Comparison of ENCODE assay signal across 24 mouse cellular contexts in genomic region chr3:154174031-154174430, GRCm38 (mm10).
DNase-seq lines count a peak whose midpoint lies in the region; ATAC-seq and TF ChIP-seq lines count a peak whose summit lies in the region.
"Had no signal": no experiment of that assay in that cellular context is flagged by ENCODE, and none has a peak within 500 bp of the region (broad histone marks: within the 10 kb centered on the region; RNA-seq: fewer than 3 reads in every experiment).

No protein-coding gene starts in this region.

- H3K27me3 ChIP-seq in forebrain, embryonic 10.5 days (ENCODE audit: poor library complexity, severe bottlenecking) = no peaks in the 10 kb centered on the region
- no peaks in the 10 kb centered on the region for H3K27me3 ChIP-seq in forebrain, embryonic 15.5 days
- H3K27me3 ChIP-seq: CH12.LX; embryonic facial prominence, embryonic 12.5 days; forebrain, embryonic 12.5 days; Patski had no signal

- peaks cover 33% of the 10 kb centered on the region for H3K4me1 ChIP-seq in forebrain, embryonic 10.5 days
- H3K4me1 ChIP-seq in forebrain, embryonic 15.5 days = peaks cover 26% of the 10 kb centered on the region

- no peak overlapping the region for H3K27ac ChIP-seq in forebrain, embryonic 10.5 days
- H3K27ac ChIP-seq in forebrain, embryonic 15.5 days (replicated peaks) = no peak overlapping the region
- peak overlapping the region; percentile 94 for H3K27ac ChIP-seq in layer of hippocampus, adult 2 months
- H3K27ac ChIP-seq: embryonic facial prominence, embryonic 10.5 days; embryonic facial prominence, embryonic 12.5 days; forebrain, embryonic 12.5 days had no signal

- H3K9ac ChIP-seq in forebrain, embryonic 15.5 days (replicated peaks) = no peak overlapping the region
- H3K9ac ChIP-seq: embryonic facial prominence, embryonic 12.5 days; forebrain, embryonic 12.5 days; forebrain, postnatal 0 days had no signal

- no peak overlapping the region for H3K4me3 ChIP-seq in forebrain, embryonic 10.5 days
- H3K4me3 ChIP-seq in forebrain, embryonic 15.5 days = no peak overlapping the region
- no peak overlapping the region for H3K4me3 ChIP-seq in layer of hippocampus, adult 2 months
- H3K4me3 ChIP-seq: embryonic facial prominence, embryonic 10.5 days; embryonic facial prominence, embryonic 12.5 days; forebrain, embryonic 12.5 days had no signal

- peak; percentile 13 for DNase-seq in forebrain, embryonic 10.5 days (ENCODE audit: extremely low spot score, low spot score)
- DNase-seq in layer of hippocampus, adult 2 months (ENCODE audit: low spot score in 2 of 2) = no peak
- no peak for DNase-seq in layer of hippocampus, adult 11-12 months (ENCODE audit: low spot score)
- peak; percentile 3 to 50 for DNase-seq in urinary bladder, postnatal 4 days (ENCODE audit: low spot score in 2 of 2)
- DNase-seq in urinary bladder, postnatal 14 days (ENCODE audit: low spot score) = no peak
- DNase-seq: adrenal gland, adult 8-10 months; adrenal gland, postnatal 14 days; adrenal gland, postnatal 36 days; B cell, adult 2 months; cerebellum, adult 11-12 months; cerebellum, adult 2 months; cerebellum, adult 9-10 months; cerebellum, postnatal 25 days; forebrain, postnatal 0 days had no signal

- no peaks in the 10 kb centered on the region for H3K9me3 ChIP-seq in forebrain, embryonic 10.5 days
- H3K9me3 ChIP-seq in forebrain, embryonic 15.5 days = no peaks in the 10 kb centered on the region
- H3K9me3 ChIP-seq: embryonic facial prominence, embryonic 10.5 days; embryonic facial prominence, embryonic 12.5 days; forebrain, embryonic 12.5 days had no signal

- no peak overlapping the region for H3K4me2 ChIP-seq in forebrain, embryonic 15.5 days (replicated peaks)
- H3K4me2 ChIP-seq: embryonic facial prominence, embryonic 12.5 days; forebrain, embryonic 12.5 days had no signal

- no peak for TF ChIP-seq CTCF in layer of hippocampus, adult 2 months (conservative IDR thresholded peaks at IDR 0.05)

- H3K36me3 ChIP-seq in forebrain, embryonic 10.5 days (replicated peaks) = no peaks in the 10 kb centered on the region
- H3K36me3 ChIP-seq in forebrain, embryonic 15.5 days = no peaks in the 10 kb centered on the region
- H3K36me3 ChIP-seq: embryonic facial prominence, embryonic 10.5 days; embryonic facial prominence, embryonic 12.5 days; forebrain, embryonic 12.5 days; G1E had no signal

- 58% methylated on average over 9 of the region's 9 CpGs for WGBS in forebrain, embryonic 10.5 days
- WGBS in forebrain, embryonic 15.5 days = 39% methylated on average over 9 of the region's 9 CpGs

- ATAC-seq in forebrain, embryonic 15.5 days (replicated peaks) = no peak
- ATAC-seq: activated CD4-positive, CD25-positive, alpha-beta regulatory T cell, adult 4 months; CD4-positive, CD25-positive, alpha-beta regulatory T cell, adult 4 months; forebrain, embryonic 14.5 days; forebrain, postnatal 0 days; Patski had no signal

Comparison
In these comparisons a context has a peak if more than half of its experiments do, and no peak if none do; other contexts are left out.
1. DNase-seq: peak in forebrain, embryonic 10.5 days (single experiment) and urinary bladder, postnatal 4 days (2 of 2); none in layer of hippocampus, adult 2 months (0 of 2), layer of hippocampus, adult 11-12 months (single experiment) and urinary bladder, postnatal 14 days (single experiment).